Mouse (Mus musculus) fibroblast of lung, adult 2 months (primary cell): ENCODE data around the gene Slc35g1.
"Not testable (repeated sequence)": the region's sequence is repeated elsewhere in the genome, so short reads cannot be mapped to it uniquely, and the experiment has no call there.

ENCODE experiments used
- DNase-seq: peaks from one replicate; pipeline ENCODE4 v3.0.0-alpha.2; 2011; ENCODE audit warnings: low read depth

The Slc35g1 gene

DNA sequence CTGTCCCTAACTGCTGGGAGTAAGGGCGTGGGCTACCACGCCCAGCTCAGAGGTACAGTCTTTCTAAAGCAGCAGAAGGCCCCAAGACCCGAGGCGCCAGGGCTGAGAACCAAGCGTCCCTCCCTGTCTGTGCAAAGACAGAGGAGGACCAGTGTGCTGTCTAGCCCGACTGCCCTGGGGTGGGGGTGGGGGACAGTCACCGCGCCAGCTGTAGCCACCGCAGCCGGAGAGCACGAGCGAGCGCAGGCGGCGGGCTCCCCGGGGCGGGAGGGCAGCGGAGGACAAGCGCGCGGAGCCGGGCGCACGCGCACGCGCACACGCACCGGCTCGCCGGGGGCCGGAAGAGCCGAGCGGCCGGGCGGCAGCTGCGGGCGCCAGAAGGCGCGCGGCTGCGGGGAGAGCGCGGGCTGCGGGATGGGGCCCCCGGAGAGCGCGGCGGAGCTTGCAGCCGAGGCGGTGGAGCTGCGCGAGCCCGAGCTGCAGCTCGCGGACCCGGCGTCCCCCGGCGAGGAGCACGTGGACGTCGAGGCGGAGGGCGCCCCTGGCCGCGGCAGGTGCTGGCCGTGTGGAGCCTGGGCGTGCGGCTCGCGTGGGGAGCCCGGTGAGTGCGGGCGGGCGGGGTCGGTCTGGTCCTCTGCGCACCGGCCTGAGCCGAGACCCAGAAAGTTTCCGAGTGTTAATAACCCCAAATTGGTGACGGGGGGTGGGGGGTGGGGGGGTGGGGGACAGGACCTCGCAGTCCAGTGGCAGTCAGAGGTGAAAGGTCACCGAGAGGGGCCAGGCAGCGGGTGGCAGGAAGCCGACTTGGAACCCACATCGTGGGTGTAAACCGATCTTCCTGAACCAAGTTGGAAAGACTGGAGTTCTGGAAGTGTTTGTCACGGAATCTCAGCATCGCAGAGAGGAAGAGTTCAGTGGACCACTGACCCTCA lies at the start of gene Slc35g1:
Gene Slc35g1 (plus strand): TSS at position 280 of the 932 bp plus-strand sequence.
- peak; percentile 8 for DNase-seq

GRCm38 (mm10) chr19:38348271-38349012 lies 47.3 kb upstream of the Slc35g1 start:
- no peak for DNase-seq

- DNase-seq = no peak
These were observed 46.8 kb upstream of the Slc35g1 start for GRCm38 (mm10) chr19:38349013-38349341.

DNA sequence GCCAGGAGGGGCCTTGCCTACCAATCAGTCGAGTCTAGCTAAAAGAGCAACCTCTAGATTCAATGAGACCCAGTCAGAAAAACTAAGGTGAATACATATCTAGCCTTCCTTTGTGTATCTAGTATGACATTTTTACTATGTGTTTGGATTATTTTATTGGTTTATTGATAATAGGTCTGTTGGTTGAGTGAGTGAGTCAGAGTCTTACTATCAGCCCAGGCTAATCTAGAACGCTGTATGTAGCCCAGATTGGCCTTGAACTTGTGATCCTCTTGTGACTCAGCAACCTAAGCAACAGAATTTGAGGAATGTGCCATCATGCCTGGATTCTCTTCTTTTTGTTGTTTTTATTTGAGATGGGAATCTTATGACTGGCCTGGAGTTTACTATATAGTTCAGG lies 44.6 kb upstream of the Slc35g1 start:
- DNase-seq = no peak

DNA sequence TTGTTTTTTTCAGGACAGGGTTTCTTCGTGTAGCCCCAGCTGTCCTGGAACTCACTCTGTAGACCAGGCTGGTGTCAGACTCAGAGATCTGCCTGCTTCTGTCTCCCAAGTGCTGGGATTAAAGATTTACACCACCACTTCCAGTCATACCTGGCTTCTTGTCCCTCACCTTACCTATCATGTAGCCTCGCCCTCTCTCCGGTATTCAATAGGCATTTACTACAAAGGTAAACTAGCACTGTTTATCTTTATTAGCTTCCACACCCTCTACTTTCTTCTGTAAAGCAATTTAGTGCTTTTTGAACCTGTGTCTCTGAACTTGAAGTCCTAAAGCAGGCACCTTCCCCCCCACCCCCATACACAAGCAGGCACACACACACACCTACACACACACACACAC lies 44.1 kb upstream of the Slc35g1 start:
- no peak for DNase-seq

DNA sequence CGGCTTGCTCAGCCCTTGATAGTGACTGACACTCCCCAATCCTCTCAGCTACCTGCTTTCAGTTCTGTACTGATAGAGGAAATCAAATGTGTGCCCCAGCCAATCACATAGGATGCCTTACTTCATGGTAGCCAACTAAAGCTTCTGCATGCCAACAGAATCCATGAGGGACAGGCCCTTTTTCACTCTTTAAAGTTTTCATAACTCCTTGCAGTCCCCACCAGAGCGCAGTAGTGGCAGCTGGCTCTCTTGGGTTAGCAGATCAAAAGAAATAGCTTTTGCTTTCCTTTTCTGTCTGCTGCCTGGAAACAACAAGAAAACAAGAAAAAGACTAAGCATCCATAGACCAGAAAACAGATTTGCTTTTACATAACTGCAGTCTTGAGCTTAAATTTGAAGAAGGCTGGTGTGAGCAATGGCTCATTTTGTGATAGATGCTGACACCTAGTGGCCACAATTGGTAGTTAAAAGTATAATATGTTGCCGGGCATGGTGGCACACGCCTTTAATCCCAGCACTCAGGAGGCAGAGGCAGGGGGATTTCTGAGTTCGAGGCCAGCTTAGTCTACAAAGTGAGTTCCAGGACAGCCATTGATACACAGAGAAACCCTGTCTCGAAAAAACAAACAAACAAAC lies 43.2 kb upstream of the Slc35g1 start:
- DNase-seq = no peak

DNA sequence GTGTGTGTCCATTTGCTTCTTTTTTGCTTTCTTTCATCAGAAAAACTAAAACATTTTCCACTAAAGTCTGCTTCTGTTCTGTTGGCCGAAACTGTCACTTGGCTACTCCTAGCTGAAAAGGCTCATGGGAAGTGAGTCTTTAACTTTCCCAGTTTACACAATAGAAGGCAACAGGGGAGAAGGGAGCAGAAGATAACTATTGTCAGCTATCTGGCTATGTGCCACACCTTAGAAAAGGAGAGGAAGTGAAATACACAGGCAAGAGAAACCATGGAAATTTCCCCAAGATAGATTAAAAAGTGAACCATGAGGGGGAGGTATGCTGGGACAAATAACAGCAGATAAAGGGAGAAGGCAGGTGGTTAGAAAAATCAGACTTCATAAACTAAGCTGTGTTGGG lies 41.5 kb upstream of the Slc35g1 start:
- no peak for DNase-seq

GRCm38 (mm10) chr19:38354819-38355360 lies 40.9 kb upstream of the Slc35g1 start:
- DNase-seq = no peak

DNA sequence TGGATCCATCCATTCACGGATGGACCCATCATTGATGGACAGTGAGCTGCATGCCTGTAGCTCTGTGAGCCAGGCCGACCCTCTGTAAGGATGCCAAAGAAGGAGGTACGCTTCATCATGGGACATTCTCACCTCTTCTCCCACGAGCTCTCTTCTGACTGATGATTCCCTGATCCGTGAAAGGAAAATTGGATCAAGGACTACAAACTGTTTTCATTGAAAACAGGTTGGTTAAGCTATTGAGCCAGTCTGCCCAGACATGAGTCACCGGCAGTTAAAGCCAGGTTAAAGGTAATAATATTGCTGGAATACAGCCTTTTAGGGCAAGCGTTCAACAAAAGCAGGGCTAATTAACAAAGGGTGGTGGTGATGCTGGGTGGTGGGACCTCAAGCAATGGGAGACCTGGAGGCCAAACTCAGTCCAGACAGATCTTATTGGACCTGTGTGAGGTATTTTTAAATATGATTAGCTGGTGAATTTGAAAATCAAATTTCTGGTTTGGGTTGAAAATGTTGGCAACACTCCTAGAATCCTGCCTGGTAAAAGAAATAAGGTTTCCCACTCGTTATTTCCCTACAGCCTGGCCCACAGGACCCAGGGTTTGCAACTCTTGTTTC lies 39.5 kb upstream of the Slc35g1 start:
- DNase-seq = peak; percentile 71

GRCm38 (mm10) chr19:38357956-38358623 lies 37.7 kb upstream of the Slc35g1 start:
- DNase-seq = no peak

DNA sequence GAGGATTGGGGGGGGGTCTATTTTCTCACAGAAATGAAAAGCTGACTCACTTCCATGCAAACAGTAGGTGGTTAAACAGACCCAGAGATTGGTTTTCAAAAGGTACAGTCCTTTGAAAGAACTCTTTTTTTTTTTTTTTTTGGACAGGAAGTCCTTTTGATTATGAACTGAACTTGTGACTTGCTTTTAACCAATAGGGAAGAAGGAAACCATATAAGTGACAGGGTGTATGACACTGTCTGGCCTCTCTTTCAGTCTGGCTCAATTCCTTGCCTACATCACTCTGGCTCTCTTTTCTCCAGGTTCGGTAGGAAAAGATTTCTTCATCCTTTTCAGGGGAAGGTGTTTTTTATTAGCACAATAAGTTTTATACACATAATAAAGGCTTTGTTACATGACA lies 36.5 kb upstream of the Slc35g1 start:
- no peak for DNase-seq

- no peak for DNase-seq
These were observed 33.9 kb upstream of the Slc35g1 start for GRCm38 (mm10) chr19:38361850-38362249.

- no peak for DNase-seq
These were observed 32.4 kb upstream of the Slc35g1 start for GRCm38 (mm10) chr19:38363358-38363757.

DNA sequence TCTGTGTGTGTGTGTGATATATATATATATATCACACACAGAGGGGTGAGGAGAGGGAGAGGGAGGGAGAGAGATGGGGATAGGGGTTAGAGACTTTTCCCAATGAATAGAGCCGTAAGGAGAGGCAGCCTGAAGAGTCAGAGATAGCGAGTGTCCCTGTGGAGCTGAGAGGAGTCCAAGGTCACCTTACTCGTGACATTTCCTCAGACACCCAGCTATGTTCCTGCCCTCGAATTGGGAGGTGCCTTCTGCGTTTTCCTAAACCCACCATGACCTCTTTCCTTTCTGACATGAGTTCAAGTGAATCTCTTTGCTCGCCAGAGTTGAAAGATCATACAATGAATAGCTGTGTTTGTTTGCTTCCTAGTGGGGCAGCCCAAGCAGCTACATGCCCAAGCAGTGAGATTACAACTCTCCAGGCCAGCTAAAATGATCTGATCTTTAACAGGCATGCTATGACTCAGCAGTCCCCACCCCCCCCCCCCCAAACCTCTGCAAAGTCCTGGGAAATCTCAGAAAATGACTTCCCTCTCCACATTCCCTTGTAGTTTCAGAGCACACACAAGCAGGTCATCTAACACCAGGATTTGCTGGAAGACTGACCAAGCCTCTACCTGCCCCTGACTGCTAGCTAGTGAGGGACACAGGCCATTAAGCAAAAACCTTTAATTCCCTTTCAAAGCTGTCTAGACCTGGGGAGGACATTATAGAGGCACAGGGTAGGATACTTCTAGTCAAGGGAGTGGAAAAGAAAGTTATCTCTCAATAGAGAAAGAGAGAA lies 31.7 kb upstream of the Slc35g1 start:
- DNase-seq = peak; percentile 65

DNA sequence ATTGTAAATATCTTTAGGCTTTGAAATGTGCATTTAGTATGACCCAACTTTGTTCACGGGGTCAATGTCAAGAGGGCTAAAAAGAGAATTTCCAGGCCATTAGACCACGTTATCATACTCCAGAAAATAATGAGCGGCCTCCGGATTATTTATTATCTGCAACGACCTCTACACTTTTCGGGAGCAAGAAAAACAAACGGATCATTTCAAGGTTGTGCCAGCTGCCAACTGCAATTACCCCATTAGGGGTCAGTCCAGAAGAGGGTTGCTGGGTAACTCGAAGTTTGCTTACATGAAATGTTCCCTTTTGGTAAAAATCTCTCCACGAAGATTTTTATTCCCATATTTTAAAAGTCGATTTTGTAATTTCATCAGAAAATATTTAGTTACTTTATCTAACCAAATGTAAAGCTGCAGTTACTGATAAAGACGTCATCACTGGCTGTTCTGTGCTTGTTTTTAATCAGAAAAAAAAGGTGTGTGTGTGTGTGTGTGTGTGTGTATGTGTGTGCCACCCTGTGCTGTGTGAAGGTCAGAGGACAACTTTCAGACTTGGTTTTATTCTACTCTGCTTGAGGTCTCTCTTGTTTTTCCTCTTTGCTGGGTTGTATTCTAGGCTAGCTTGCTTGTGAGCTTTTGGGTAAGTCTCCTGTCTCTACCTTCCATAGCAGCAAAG lies 30.7 kb upstream of the Slc35g1 start:
- no peak for DNase-seq

- no peak for DNase-seq
These were observed 23.2 kb upstream of the Slc35g1 start for GRCm38 (mm10) chr19:38372460-38373102.

DNA sequence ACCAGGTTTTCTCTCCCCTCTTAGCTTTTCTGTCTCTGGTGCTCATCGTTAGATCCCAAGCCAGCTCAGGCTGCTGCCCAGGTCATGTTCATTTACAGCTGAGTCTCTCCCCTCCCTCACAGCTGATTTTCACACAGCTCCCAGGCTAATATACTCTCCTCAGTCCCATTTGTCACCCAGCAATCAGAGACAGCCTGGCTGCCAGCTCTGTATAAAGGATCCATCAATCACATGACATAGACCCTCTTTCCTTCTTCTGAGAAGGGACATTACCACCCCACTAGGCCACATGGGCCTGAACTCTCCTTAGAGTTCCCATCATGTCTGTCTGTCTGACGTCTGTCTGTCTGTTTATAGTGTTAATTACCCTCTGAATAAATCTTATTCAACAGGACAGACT lies 22.4 kb upstream of the Slc35g1 start:
- DNase-seq = no peak

DNA sequence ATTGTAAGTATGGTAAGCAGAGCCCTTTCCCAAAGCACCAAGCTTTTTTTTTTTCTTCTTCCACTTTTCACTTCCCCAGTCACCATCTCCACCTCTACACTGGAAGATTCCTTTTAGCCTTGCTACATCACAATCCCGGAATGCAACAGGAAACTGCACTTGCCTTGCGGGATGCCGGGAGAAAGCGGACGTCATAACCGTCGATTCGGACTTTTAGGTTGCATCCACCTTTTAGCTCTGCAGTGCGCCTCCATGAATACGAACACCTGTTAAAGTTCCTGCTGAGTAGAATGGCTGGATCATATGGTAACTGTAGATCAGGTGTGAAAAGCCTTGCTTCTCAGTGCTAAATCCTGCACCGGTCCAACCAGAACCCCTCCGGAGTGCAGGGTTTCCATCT lies 12.0 kb upstream of the Slc35g1 start:
- no peak for DNase-seq

DNA sequence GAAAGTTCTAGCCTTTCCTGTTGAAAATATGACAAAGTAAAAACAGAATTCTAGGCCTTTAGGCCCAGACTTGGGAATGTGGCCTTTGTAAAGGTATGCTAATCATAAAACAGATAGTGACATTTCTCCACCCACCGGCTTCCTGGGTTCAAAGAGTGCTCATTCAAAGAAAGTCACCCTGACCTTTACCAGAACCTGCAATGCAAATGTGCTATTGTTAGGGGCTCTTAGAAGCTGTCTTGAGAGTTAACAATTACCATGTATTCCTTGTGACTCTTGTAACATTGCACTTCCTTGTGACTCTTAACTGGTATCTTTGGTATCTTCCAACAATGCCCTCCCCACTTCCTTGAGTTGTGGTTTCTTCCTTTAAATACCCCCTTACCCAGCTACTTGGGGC lies 8.8 kb upstream of the Slc35g1 start:
- DNase-seq = not testable (repeated sequence)

GRCm38 (mm10) chr19:38387835-38388234 lies 7.9 kb upstream of the Slc35g1 start:
- DNase-seq = no peak
